Mouse (Mus musculus) frontal cortex, adult 2 months (tissue): Measurements from ENCODE around the gene Tspan5. TPM values are rescaled to one million over a fixed set of nuclear protein-coding genes. Genes with fewer than 3 reads are reported as not detected.
A peak's percentile ranks its signal among the peaks of the same experiment; 100 is the strongest.

Experiments
- DNase-seq, 2 experiments: peaks; one replicate each; pipeline ENCODE4 v3.0.0; 2022; ENCODE audit warnings: low spot score in 1 of 2; ENCODE audit errors: extremely low spot score in 1 of 2
- polyA plus RNA-seq: library from polyadenylated mRNA; depleted of rRNA; stranded (reverse); fragments of >200 nt; gene quantifications from 2 replicates; pipeline ENCODE4 v1.2.3, GENCODE M21; 2012; rRNA removed

Tspan5 gene
- 196 and 211 TPM in 2 replicates for polyA plus RNA-seq

DNA sequence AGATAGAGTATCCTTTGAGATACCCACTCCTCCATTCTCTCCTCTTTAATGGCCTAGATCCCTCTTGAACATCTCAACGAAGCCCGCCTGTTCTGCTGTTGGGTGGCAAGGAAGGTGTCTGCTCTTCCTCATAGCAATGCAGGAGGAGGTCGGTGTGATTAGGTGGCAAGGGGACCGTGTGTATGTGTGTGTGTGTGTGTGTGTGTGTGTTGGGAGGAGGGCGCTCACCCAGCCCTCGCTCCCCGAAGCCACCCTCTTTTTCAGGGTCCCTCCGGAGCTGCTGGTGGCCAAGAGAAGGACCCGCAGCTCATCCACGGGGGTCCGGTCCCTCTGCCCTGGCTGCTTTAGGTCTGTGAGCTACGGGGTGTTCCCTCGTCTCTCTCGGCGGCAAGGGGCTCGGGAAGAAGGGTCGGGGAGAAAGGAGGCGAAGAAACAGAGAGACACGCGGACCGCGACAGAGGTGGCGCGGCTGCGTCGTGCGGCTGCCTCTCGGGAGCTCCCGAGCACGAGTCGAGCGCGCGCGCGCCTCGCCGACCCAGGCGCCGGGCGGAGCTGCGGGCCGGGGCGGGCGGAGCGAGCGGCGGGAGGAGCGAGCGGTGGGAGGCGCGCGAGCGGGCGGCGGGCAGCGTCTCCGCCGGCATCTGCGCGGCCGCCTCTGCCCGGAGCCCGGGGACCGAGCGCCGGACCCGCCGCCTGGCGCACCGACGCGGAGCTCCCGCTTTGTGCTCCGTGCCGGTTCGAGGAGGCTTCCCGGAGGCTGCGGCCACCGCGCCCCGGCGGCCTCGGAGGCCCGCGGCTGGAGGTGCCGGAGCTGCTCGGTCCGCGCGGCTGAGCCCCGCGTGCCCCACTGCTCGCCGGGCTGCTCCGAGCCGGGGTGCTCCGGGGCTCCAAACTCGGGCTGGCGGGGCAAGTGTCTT lies at the start of gene Tspan5:
TSS of gene Tspan5 (plus strand) at position 547 of the 917 bp plus-strand sequence.
- DNase-seq, result peak in 1 of 2 experiments; percentile 74

DNA sequence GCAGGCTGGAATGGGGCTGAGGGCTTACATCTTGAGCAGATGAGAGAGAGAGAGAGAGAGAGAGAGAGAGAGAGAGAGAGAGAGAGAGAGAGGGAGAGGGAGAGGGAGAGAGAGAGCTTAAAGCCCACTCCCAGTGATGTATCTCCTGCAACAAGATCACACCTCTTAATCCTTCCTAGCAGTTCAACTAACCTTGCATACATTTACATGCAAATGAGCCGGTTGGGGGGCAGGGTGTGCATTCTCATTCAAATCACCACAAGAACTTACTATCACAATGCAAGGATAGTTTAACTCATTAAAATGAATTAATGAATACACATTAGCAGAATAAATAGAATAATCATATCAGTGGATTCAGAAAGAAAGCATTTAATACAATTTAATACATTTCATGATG lies 49.7 kb upstream of the Tspan5 start:
- DNase-seq, result no peak

DNA sequence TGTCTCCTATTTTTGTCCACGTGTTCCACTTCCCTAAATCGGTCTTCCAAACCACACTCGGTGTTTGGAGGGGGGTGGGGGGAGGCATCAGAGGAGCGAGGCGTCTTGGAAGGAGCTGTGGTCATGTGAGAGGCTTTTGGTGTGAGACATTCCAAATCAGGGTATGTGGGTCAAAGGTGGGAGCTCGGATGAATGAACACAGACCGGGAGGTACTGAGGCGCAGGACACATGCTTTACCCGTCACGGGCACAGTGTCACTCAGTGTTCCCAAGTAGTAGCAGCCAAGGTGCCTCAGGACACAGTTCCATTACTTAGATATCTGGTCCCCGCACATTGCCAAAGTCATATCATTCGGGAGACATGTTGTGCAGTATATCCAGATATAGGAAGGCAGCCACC lies 38.6 kb upstream of the Tspan5 start:
- DNase-seq, result no peak

DNA sequence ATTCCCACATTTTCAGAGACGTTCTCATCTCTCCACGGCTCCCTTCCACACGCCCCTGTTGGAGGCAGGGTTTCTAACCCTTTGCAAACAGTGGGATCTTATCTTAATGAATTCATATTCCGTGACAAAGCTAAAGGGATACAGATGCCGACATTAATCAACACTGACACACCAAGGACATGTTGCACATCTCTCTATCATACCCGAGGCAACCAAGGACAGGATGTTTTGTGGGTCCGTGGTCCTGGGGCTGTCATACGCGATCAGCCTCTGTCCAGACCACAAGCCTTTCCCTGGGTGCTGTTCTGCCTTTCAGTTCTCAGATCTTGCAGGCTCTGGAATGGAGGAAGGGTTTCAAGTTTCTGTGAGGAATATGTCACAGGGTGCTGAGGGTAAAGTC lies 37.5 kb upstream of the Tspan5 start:
- DNase-seq, result no peak

DNA sequence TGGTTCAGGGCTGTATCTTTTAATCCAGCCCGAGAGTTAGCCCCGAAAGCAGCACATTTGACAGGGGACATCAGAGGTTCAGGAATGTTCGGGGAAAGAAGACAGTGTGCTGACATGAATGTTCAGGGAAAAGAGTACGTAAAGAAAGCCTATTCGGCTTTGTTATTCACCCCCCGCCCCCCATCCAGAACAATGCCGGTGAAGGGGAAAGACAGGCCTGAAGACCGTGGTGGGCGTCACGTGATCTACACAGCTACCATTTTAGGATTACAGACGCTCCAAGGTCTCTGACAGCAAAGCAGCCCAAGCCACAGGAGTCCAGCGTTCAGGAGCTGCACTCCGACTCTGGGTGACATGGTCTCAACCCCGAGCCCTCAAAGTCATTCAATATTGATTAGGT lies 36.1 kb upstream of the Tspan5 start:
- no peak for DNase-seq

DNA sequence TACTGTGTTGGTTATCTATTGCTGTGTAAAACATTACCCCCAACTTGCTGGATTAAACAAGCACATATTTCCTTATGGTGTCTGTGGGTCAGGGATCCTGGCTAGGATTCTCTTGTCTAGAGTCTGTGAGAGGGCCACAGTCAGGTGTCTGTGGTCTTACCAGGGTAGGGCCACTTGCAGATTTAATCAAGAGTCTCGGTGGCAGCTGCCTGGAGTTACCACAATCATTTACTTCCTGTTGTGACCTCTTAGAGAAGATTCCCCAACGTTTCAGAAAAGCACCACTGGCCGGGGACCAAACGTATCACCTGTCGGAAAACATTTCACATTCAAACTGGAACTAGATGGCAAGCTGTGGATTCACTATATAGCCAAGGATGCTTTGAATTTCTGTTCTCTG lies 32.8 kb upstream of the Tspan5 start:
- DNase-seq, result no peak

DNA sequence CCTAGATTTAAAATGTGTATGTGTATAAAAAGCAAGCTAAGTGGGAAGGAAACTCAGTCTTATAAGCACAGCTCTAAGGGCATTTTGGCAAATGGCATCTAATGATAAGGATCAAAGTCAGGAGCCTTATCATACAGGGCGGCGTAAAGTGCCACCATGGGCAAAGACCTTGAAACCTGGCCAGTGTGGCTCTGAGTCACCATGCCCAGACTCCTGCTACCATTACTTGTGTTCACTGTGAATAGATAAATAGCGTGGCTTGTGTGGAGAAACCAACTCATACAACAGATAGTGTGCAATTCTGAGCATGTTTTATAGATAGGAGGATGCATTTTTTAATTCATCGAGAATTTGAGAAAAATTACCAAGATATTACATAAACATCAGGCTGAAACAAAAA lies 30.0 kb upstream of the Tspan5 start:
- DNase-seq, result no peak

DNA sequence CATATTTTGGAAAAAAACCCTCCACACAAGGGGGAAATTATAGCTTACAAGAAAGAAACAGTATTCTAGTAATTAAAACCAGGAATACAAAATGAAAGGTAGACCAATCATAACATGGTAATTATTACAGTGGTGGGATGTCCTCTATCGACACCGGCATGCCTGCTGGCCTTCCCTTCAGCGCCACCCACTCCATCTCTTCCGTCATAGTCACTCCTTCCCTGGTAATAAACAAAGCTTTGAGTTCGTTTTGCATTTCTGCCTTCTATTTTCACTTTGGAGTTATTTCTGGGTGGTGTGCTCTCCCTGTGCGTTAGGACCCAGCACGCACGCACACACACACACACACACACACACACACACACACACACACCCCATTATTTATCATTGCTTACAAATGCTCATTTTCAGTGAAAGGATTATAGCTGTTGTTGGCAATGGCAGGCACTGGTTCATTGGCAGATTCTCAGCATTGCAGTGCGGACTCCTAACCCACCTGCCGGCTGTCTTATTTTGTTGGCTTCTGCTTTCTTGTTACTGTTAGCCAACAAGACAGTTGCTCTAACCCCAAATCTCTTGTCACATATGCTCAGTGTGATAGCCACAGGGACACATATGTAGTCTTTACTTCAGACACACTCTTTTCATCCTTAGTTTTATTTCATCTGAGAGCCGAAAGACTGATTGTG lies 29.4 kb upstream of the Tspan5 start:
- DNase-seq, result peak in 1 of 2 experiments; percentile 27

DNA sequence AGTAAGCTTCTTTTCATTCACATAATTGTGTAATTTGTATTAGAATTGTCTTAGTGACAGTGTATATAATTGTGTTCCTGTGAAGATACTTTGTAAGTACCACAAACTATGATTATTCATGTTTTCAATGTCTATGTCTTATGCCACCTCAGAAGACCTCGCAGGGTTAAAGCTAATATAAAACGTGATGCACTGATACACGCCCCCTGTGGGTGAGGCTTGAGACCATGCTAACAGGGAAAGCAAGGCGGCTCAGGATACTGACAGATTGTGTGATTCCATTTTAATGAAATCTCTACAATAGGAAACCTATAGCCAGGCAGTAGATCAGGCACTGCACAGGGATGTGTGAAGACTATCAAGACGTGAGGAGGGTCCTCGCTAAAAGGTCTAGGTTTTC lies 28.9 kb upstream of the Tspan5 start:
- DNase-seq, result no peak

DNA sequence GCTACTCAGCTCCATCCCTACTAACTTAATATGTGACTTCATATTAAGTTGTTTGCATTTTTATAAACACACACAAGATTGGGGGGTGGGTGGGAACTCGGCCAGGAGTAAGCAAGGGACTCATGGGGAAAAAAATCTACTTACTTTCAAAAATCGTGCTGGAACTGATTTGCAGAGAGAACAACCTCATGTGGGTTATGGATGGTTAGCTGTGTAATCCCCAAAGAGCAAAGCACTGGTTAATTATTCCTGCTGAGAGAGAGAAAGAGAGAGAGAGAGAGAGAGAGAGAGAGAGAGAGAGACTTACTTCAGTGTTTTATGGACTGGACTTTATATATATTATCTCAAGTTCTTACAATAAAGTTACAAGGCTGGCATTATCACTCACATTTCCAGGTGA lies 27.2 kb upstream of the Tspan5 start:
- no peak for DNase-seq

DNA sequence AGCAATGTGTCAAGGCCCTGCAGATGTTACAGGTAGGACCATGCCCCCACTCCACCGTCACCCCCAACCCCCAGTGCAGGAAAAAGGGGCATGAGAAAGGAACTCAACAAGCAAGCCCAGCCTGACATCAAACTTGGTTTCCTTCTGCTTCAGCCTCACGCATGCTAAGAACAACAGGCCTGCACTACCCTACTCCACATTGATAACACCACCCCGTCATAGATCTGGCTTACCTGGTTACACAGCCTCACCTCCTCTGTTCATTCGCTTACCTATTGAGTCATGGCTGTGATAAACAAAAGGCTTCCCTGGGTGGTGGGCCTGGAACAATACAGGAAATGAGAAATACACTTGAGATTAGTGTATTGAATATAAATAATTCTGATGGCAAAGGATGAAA lies 26.8 kb upstream of the Tspan5 start:
- DNase-seq, result no peak

DNA sequence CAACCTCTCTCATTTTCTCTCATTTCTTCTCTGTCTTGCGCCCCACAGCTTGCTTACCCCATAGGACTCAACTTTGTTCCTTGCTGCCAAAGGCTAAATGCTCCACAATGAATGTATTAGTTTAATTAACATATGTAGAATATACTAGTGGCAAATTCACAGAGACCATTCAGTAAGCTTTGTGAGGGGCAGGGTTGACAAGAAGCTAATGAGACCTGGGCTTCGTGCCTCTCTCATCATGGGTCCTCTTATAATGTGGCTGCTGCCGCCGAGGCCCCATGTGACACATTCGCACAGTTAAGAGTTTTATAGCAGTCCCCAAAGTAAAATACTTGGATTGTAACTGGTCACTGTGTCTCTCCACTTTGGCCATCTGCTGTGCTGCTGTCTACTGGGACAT lies 25.0 kb upstream of the Tspan5 start:
- DNase-seq, result no peak

DNA sequence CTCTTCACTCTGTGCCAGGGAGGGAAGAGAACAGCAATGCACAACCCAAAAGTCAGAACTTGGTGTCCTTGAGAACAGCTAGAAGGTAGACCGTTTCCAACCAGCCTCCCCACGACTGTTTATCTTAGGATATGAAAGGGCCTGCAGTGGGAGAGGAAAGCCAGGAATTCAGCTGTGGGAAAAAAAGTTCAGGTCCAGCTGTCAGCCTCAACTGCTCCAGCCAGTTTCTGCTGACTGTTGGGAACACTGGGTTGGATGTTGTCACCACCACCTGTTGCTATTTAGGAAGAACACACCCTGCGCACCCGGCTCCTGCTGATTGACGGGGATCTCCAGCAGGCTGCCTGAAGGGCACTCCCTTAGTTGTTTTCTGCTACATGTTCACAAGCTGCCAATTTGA lies 19.8 kb upstream of the Tspan5 start:
- DNase-seq, result no peak

DNA sequence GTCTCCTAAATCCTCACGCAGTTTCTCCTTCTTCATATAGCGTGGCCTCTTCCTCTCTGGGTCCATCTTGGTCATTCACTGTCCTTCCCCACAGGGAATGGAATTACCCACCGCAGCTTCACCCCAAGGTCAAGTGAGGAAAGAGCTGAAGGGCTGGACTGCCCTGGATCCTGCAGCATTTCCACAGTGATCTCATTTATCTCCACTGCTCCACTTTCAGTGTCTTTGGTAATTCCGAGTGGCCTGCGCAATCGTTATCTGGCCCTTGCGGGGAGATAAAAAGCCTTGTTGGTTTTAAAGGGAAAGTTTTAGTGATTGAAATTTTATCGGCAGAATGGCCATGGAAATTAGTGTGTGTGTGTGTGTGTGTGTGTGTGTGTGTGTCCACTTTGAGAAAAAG lies 14.4 kb upstream of the Tspan5 start:
- DNase-seq, result no peak

DNA sequence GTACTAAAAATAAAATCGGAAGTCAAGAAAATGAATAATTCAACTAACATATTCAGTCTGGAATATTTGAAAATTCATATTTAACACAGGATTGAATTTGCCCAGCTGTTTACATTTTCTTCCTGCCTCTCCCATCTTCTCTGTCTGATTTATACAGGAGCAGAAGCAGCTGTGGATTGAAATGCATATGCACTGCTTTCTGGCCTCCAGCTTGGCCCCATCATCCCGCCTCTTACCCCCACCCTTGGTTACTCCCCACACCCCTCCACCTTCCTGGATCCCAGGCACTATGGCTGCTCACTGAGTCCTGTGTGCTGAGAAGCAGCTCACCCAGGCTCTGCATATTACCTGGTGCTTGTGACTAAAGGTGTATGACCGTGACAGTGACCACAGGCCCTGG lies 13.2 kb upstream of the Tspan5 start:
- no peak for DNase-seq

DNA sequence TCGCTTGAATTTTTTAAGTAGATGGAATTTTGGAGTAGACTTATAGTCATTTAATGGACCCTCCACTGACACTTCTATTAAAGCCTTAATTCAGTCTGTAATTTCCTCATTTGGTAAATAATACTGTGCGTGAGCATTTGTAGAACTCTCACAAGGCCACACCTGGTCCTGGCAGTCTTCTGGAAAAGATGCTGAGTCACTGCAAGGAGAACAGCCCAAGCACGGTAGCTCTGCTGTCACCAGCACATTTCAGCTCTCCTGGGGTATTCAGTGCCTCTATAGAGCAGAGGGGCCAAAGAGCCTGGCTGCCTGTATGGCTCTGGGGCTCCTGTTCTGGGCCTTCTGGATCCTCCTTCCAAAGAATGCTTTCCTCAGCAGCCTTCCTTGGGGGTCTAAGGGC lies 11.2 kb upstream of the Tspan5 start:
- no peak for DNase-seq

DNA sequence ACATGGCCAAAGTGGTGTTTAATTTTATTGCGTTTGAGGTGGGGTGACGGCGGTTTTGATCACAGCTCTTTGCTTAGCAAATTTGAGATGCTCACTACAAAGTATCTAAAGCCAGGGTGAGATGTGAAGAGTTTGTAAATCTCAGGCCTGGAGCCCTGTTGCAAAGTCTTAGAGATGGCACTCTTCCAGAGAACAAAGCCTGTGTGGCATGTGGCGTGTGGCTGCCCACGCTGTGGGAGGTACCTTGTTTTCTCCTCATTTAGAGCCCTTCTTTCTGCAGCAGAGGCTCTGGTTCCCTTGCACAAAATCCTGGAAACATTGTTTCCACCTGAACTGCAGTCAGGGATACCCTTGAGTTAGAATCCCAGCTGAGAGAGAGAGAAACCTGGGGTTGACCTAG lies 6.2 kb upstream of the Tspan5 start:
- peak in 1 of 2 experiments; percentile 55 for DNase-seq

DNA sequence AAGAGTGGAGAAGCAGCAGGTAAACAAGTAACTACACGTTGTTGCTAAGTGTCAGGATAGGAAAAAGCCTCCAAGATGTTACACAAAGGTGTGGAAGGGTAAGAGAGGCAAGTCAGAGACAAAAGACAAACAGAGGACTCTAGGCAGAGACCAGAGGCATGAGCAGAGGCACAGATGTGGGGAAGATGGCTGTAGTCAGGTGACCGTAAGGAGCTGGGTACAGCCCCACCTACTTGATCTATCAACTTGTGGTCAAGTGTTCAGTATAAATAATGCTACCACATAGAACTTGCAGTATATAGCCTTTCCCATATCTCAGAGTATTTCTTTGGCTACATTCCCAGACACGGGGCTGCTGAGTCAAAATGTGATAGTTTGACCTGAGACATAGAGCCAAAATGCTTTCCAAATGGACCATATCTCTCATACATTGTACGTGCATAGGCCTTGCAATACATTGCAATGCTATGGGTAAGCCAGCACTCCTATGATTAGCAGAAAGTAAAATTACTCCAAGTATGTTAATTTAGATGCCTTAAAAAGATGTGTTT lies 2.8 kb upstream of the Tspan5 start:
- no peak for DNase-seq

DNA sequence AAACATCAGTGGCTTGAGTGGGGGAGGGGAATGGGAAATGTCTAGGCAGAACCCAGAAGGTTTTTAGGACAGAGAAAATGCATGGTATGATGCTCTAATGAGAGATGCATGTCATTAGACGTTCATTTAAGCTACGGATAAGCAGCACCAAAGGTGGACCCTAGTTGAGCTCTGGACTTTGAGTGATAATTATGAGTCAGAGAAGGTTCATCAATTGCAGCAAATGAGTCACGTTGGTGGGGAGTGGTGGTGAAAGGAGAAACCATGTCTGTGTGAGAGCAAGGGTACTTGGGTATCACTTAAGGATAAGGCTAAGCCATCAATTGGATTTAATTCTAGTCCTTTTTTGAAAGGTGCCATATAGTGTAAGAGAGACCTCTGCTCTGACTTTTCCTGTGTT lies 1.7 kb upstream of the Tspan5 start:
- no peak for DNase-seq

DNA sequence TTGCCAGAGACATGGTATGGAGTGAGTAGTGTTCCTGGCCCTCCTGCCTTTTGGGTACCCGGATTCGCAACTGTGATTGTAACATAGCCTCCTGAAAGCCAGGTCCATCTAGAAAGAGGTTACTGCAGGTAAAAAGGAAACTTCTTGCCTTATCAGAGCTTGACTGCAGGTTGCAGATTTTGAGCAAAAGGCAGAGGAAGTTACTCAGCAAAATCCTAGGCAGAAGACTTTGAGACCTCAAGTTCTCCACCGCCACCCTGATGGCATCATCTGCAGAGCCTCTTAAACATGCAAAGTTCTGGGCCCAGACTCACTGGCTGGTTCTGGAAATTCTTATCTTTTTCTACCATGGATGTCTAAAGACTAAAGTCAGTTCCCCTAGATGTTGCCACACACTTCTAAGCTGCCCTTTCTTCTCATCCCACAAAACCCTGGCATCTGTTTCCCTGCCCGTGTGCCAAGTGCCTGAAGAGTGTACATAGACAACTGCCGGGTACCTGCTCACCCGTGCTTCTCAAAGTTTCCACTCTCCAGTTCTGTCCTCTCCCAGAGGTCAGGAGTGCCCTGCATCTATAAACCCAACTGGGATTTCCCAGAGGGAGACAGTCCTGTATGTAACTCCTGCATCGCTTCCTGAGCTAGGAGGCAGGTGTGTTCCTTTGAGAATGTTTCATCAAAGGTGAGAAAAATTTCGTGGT lies 1.0 kb upstream of the Tspan5 start:
- no peak for DNase-seq

DNA sequence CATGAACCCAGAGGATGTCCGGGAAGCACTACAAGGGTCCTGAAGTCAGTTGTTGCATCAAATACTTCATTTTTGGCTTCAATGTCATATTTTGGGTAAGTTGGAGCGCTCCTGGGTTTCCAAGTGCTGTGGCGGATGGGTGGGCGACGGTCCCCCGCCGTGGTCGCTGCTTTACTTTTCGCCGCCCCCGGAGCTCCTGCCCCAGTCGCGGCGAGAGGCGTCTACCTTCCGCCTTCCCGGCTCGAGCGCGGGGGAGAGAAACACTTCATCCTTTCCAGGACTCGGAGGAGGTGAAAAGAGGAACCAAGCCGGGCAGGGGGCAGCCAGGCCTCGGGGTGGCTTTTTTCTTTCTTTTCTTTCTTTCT lies 553 bp downstream of the Tspan5 start:
- no peak for DNase-seq
